Mouse (Mus musculus): ENCODE results near the gene Gm20388. TPM values are rescaled to one million over a fixed set of nuclear protein-coding genes. Genes with fewer than 3 reads are reported as not detected.

The Gm20388 gene
- polyA plus RNA-seq, 1 experiment, result 49.7 TPM

- 57% methylated on average over 11 of the region's 11 CpGs for WGBS
- no peak overlapping the region for H3K4me3 ChIP-seq (ENCODE audit: insufficient read depth, low read depth, low read length)
- H3K27me3 ChIP-seq (replicated peaks; ENCODE audit: control insufficient read depth, insufficient read depth, low read length), result no peaks in the 10 kb centered on the region
- H3K4me1 ChIP-seq (ENCODE audit: control insufficient read depth, insufficient read depth, low read length), result no peaks in the 10 kb centered on the region
- H3K27ac ChIP-seq (ENCODE audit: insufficient read depth, low read depth, low read length), result no peak overlapping the region
- H3K36me3 ChIP-seq (ENCODE audit: control insufficient read depth, insufficient read depth, low read length), result no peaks in the 10 kb centered on the region
- no peak for DNase-seq
- TF ChIP-seq POLR2A (IDR thresholded peaks at IDR 0.05; ENCODE audit: low read depth, low read length) (no peak), CTCF (conservative IDR thresholded peaks at IDR 0.05; ENCODE audit: insufficient read depth, insufficient read length, low read depth, low read length) (no peak)
These were observed 2201.1 kb downstream of the Gm20388 start for GRCm38 (mm10) chr8:122111745-122112144.

GRCm38 (mm10) chr8:122112264-122112965 is 2201.8 kb downstream of the Gm20388 start:
- H3K27ac ChIP-seq (ENCODE audit: insufficient read depth, low read depth, low read length), result no peak overlapping the region
- WGBS, result 60% methylated on average over 14 of the region's 14 CpGs

GRCm38 (mm10) chr8:122114890-122115289 is 2204.2 kb downstream of the Gm20388 start:
- no peak overlapping the region for H3K27ac ChIP-seq (ENCODE audit: insufficient read depth, low read depth, low read length)
- no peaks in the 10 kb centered on the region for H3K4me1 ChIP-seq (ENCODE audit: control insufficient read depth, insufficient read depth, low read length)
- no peak overlapping the region for H3K4me3 ChIP-seq (ENCODE audit: insufficient read depth, low read depth, low read length)
- no peaks in the 10 kb centered on the region for H3K27me3 ChIP-seq (replicated peaks; ENCODE audit: control insufficient read depth, insufficient read depth, low read length)
- WGBS, result 82% methylated on average over 2 of the region's 2 CpGs
- no peaks in the 10 kb centered on the region for H3K36me3 ChIP-seq (ENCODE audit: control insufficient read depth, insufficient read depth, low read length)
- DNase-seq, result no peak
- TF ChIP-seq POLR2A (IDR thresholded peaks at IDR 0.05; ENCODE audit: low read depth, low read length) (no peak), CTCF (conservative IDR thresholded peaks at IDR 0.05; ENCODE audit: insufficient read depth, insufficient read length, low read depth, low read length) (no peak)

More at GRCm38 (mm10) chr8:122112264-122112965, 2201.8 kb downstream of the Gm20388 start:
- TF ChIP-seq POLR2A (IDR thresholded peaks at IDR 0.05; ENCODE audit: low read depth, low read length) (no peak), CTCF (conservative IDR thresholded peaks at IDR 0.05; ENCODE audit: insufficient read depth, insufficient read length, low read depth, low read length) (no peak)
- Histone ChIP-seq H3K4me3 (ENCODE audit: insufficient read depth, low read depth, low read length) (no peak overlapping the region), H3K4me1 (ENCODE audit: control insufficient read depth, insufficient read depth, low read length) (no peaks in the 10 kb centered on the region), H3K36me3 (ENCODE audit: control insufficient read depth, insufficient read depth, low read length) (no peaks in the 10 kb centered on the region), H3K27me3 (replicated peaks; ENCODE audit: control insufficient read depth, insufficient read depth, low read length) (no peaks in the 10 kb centered on the region)
- peak; percentile 64 for DNase-seq

GRCm38 (mm10) chr8:122116716-122117357 is 2206.2 kb downstream of the Gm20388 start:
- Histone ChIP-seq H3K36me3 (ENCODE audit: control insufficient read depth, insufficient read depth, low read length) (no peaks in the 10 kb centered on the region), H3K4me3 (ENCODE audit: insufficient read depth, low read depth, low read length) (no peak overlapping the region)
- no peak for DNase-seq

DNA sequence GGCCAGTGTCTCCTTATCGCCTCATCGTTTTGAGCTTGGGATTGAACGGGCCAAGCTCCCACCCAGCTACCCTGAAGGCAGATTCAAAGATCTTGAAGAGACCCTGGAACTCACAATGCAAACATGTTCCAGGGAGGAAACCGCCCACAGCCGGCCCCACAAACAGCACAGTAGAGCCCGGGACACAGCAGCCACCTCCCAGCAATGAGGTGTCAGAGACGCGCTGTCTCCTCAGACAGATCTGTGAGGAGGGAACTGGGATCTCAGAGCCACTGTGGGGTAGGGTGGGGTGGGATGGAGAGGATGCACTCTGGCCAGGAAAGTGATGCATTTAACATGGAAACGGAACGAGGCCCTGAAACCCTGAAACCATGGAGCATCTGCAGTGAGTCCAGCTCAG is 2207.5 kb downstream of the Gm20388 start:
- H3K27me3 ChIP-seq (replicated peaks; ENCODE audit: control insufficient read depth, insufficient read depth, low read length), result no peaks in the 10 kb centered on the region
- H3K27ac ChIP-seq (ENCODE audit: insufficient read depth, low read depth, low read length), result no peak overlapping the region
- WGBS, result 85% methylated on average over 10 of the region's 10 CpGs
- no peak for DNase-seq
- no peaks in the 10 kb centered on the region for H3K4me1 ChIP-seq (ENCODE audit: control insufficient read depth, insufficient read depth, low read length)
- H3K36me3 ChIP-seq (ENCODE audit: control insufficient read depth, insufficient read depth, low read length), result no peaks in the 10 kb centered on the region
- H3K4me3 ChIP-seq (ENCODE audit: insufficient read depth, low read depth, low read length), result no peak overlapping the region
- no peak for TF ChIP-seq POLR2A (IDR thresholded peaks at IDR 0.05; ENCODE audit: low read depth, low read length)
- no peak for TF ChIP-seq CTCF (conservative IDR thresholded peaks at IDR 0.05; ENCODE audit: insufficient read depth, insufficient read length, low read depth, low read length)

More at GRCm38 (mm10) chr8:122116716-122117357, 2206.2 kb downstream of the Gm20388 start:
- Histone ChIP-seq H3K27me3 (replicated peaks; ENCODE audit: control insufficient read depth, insufficient read depth, low read length) (no peaks in the 10 kb centered on the region), H3K27ac (ENCODE audit: insufficient read depth, low read depth, low read length) (no peak overlapping the region), H3K4me1 (ENCODE audit: control insufficient read depth, insufficient read depth, low read length) (no peaks in the 10 kb centered on the region)
- TF ChIP-seq CTCF (conservative IDR thresholded peaks at IDR 0.05; ENCODE audit: insufficient read depth, insufficient read length, low read depth, low read length), result no peak
- TF ChIP-seq POLR2A (IDR thresholded peaks at IDR 0.05; ENCODE audit: low read depth, low read length), result no peak
- WGBS, result 94% methylated on average over 7 of the region's 7 CpGs

DNA sequence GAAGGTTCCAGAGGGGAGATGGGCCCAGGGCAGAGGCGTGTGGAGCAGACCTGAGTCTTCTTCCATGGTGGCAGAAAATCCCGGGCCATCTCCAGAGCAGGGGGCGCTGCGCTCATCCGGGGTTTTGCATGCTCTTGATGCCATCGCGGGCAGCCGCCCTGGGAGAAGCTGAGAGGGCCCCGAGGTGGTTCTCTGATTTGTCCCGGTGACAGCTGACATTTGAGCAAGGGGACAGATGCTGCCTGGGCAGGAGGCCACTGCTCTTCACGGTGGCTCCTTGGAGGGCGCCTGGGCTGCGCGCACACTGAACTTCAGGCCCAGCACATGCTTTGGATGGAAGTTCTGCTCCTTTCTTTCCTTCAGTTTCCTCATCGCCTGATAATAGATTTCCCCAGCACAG is 2207.9 kb downstream of the Gm20388 start:
- WGBS, result 75% methylated on average over 15 of the region's 15 CpGs

GRCm38 (mm10) chr8:122124326-122124725 is 2213.7 kb downstream of the Gm20388 start:
- Histone ChIP-seq H3K4me3 (ENCODE audit: insufficient read depth, low read depth, low read length) (no peak overlapping the region), H3K27ac (ENCODE audit: insufficient read depth, low read depth, low read length) (no peak overlapping the region), H3K36me3 (ENCODE audit: control insufficient read depth, insufficient read depth, low read length) (no peaks in the 10 kb centered on the region), H3K27me3 (replicated peaks; ENCODE audit: control insufficient read depth, insufficient read depth, low read length) (no peaks in the 10 kb centered on the region), H3K4me1 (ENCODE audit: control insufficient read depth, insufficient read depth, low read length) (no peaks in the 10 kb centered on the region)
- no peak for DNase-seq
- 93% methylated on average over 3 of the region's 3 CpGs for WGBS
- TF ChIP-seq POLR2A (IDR thresholded peaks at IDR 0.05; ENCODE audit: low read depth, low read length) (no peak), CTCF (conservative IDR thresholded peaks at IDR 0.05; ENCODE audit: insufficient read depth, insufficient read length, low read depth, low read length) (peak; percentile 22; the same call in 1 of the 2 replicates)

More for the DNA sequence above, 2207.9 kb downstream of the Gm20388 start:
- Histone ChIP-seq H3K27me3 (replicated peaks; ENCODE audit: control insufficient read depth, insufficient read depth, low read length) (no peaks in the 10 kb centered on the region), H3K27ac (ENCODE audit: insufficient read depth, low read depth, low read length) (no peak overlapping the region), H3K36me3 (ENCODE audit: control insufficient read depth, insufficient read depth, low read length) (no peaks in the 10 kb centered on the region), H3K4me1 (ENCODE audit: control insufficient read depth, insufficient read depth, low read length) (no peaks in the 10 kb centered on the region), H3K4me3 (ENCODE audit: insufficient read depth, low read depth, low read length) (no peak overlapping the region)
- TF ChIP-seq POLR2A (IDR thresholded peaks at IDR 0.05; ENCODE audit: low read depth, low read length), result no peak
- no peak for TF ChIP-seq CTCF (conservative IDR thresholded peaks at IDR 0.05; ENCODE audit: insufficient read depth, insufficient read length, low read depth, low read length)
- no peak for DNase-seq

Data from kidney, adult 2 months (tissue).